Mouse (Mus musculus) thymus, postnatal 4 days (tissue): ENCODE data around the gene Rmnd1.
"Not testable (repeated sequence)": the region's sequence is repeated elsewhere in the genome, so short reads cannot be mapped to it uniquely, and the experiment has no call there.

Source experiments
- DNase-seq: peaks from one replicate; pipeline ENCODE4 v3.0.0; 2021

Rmnd1 gene

DNA sequence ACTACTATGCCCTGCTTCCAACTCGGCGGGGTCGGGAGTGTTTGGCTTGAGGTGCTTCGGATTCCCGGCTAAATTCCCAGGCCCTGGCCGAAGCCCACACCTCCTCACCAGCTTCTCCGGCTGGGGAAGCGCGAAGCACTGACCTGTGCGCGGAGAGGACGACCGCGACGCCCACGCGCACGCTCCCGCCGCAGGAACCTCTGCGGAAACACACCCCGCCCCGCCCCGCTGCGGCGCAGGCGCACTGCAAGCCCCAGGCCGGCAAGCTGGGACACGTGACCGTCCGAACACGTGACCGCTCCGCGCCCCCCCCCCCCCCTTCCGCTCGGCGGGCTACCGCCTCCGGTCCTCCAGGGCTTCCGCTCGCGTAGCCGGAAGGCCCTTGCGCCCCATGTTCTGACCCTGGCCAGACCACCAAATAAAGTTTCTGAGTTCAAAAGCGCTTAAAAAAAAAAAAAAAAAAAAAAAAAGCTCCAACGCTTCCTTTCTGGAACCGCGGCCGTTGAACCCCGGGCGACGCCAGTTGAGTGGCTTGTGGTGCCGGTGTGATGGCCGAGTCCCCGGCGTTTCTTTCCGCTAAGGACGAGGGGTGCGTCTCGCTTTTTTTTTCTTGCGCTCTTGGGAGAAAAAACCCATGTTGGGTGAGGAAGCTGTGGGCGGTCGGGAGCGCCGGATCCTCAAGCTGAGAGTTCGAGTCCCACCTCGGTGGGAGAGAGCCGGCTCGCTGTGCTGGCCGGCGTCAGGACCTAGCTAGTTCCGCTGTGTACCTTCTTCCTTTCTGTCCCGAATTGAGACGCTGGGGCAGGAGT is at the start of gene Rmnd1, which contains the start of gene Armt1:
Gene Rmnd1 (minus strand): TSS at position 266 of the 809 bp plus-strand sequence.
Gene Armt1 (plus strand): TSS at position 345 of the 809 bp plus-strand sequence.
- peak; percentile 97 for DNase-seq

DNA sequence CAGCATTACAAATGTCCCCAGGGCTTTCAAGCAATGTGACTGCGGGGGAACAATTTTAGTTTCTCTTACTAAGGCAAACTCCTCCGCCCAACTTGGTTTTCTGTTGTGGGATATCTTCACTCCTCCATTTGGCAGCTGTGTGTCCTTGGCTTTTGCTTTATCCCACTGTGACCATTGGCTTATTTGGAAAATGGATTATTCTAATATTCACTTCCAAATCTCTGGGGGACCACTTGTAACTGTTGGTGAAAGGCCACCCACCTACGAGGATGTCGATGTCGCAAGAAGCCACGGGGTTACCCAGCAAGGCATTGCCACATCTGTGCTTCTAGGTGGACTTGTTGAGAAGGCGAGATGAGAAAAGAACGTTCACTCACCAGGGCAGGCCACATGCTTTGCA is 49.5 kb upstream of the Rmnd1 start:
- no peak for DNase-seq

DNA sequence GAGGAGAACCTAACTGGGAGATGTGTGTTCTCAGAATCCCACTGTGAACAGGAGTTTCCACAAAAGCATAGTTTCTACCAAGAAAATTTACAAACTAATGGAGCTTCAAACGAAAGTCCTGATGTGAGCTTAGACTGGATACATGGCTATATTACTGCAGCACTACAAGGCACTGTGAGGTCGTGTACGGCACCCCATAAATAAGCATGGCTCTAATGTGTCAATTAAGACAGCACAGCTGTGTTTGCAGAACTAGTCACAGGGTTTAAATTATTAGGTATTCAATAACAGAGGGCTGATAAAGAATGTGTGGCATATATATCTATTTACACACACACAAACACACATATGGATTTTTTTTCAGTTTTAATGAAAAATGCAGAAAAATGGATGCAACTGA is 48.7 kb upstream of the Rmnd1 start:
- DNase-seq, result no peak

DNA sequence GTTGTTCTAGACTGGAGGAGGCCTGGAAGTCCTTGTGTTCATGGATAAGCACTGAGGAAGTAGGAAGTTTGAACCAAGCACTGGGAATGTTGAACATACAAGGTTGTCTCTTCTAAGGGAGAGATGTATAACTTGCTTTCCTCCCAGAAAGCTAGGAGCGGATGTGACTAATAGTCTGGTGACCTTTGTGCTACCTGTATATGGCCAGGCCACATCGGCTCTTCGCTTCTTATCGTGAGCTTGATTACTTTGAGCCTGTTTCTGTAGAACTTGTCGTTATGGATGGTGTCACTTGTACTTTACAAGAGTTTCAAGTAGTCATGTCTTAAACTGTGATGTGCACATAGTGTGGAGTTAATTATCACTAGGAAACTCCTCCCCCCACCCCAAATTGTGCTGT is 44.4 kb upstream of the Rmnd1 start:
- DNase-seq, result no peak

DNA sequence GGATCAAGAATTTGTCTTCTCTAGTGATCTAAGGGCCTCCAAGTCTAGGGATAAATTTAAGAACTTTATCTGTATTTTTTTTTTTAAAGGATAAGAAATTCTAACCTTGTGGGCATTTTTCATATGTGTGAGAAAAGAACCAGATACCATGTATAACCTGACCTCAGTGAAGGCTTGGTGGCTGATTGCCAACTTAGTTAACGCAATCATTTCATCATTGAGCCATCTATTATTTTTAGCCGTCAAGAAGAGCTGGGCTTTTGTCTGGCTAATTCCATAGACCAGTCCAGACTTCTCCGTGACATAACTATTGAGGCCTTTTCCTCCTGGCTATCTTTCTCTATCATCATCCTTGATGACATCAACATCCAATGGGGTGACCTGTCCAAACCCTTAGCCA is 43.2 kb upstream of the Rmnd1 start:
- no peak for DNase-seq

DNA sequence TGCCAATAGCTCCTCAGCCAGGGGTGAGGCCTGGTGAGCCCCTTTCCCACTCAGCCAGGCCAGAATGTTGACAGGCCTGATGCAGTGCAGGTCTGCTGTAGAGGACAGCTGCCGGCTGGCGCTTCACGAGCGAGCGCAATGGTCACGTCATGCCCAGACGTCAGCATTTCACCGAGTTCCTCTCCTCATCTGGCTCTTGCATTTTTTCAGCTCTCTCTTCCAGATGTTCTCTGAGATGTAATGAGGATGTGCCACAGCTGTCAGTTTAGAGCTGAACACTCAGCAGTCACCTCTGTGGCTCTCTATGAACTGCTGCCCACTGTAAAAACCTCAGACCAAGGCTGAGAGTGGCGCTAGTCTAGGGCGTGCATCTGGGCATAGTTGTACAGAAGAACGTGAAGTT is 41.4 kb upstream of the Rmnd1 start:
- no peak for DNase-seq

DNA sequence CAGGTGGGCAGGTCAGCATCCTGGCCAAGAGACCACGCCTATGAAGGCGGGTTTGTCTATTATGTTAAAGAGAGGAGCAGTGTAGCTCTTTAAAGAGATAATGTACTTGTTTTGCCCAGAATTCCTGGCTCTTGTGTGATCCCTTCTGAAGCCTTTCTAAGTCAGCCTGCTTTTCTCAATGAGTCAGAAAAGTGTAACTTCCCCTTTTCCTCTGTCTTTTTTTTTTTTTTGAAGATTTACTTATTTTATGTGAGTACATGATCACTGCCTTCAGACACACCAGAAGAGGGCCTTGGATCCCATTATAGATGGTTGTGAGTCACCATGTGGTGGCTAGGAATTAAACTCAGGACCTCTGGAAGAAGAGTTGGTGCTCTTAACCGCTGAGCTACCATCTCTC is 37.2 kb upstream of the Rmnd1 start:
- no peak for DNase-seq

DNA sequence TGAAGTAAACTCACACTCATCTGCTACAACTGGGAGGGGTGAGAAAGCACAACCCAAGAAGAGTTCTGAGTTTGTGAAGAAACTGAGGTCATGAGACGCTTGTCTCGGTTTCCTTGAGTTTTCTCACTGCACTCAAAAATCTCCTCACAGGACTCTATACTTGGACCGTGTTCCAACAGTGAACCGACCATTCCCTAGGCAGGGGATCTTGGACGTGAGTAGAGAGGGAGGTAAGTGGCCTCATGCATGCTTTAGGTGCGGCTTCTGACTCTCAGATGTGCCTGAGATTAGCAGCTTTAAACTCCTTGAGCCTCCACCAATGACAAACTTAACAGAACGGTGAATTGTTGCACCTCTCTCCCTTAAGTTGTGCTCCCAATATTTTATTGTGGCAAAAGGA is 33.6 kb upstream of the Rmnd1 start:
- no peak for DNase-seq

DNA sequence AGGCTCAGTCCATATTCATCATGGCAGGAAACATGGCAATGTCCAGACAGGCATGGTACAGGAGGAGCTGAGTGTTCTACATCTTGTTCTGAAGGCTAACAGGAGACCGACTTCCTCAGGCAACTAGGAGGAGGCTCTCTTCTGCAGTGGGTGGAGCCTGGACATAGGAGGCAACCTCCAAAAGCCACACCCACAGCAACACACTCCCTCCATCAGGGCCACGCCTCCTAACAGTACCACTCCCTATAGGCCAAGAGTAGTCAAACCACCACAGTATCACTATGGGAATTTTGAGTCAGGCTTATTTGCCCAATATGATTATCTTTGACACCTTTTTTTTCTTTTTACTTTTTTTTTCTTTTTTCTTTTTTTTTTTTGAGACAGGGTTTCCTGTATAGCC is 28.0 kb upstream of the Rmnd1 start:
- DNase-seq, result no peak

DNA sequence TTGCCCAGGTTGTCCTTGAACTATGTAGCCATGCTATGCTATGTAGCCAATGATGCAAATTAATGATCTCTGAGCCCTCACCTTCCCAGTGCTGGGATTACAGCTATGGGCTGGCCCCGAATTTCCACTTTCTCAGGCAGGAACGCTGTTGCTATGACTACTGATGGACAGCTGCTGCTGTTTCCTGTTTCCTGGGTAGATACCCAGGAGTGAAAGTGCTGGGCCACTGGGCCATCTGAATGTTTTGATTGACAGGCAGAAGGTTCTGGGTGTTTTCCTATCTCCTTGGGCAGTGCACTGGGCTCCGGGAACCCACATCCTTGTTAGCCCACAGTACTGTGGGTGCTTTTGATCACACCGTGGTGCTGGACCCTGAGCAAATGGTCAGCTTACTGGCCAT is 24.2 kb upstream of the Rmnd1 start:
- DNase-seq, result no peak

DNA sequence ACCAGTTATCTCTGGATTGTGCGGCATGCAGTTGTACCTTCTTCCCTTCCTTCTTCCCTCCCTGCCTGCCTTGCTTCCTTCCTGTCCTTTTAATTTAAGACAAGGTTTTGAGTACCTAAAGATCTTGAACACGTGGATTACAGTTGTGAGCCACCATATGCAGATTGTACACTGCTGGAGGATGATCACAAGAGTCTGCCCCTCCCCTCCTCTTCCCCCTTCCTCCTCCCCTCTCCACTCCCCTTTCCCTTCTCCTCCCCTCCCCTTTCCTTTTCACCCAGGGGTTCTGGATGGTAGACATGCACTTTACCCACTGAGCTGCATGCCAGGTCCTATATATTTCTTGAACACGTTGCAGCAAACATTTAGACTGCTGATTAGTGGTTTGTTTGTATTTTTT is 3.2 kb upstream of the Rmnd1 start:
- no peak for DNase-seq

DNA sequence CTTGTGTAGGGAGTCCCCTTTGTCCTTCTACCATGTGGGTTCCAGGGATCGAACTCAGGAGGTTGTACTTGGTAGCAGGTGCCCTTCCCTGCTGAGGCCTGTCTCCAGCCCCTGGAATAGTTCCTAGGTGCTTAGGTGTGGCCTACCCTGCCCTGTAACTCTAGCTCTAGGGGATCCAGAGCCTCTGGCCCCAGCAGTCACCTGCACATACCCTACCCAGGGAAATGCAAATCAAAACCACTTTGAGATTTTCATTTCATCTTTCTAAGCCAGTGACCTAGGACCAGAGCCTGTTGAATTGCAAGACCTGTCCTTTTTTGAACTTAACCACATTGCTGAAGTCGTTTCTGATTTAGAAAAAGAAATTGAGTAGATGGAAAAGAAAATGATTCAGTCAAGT is 1.7 kb upstream of the Rmnd1 start:
- DNase-seq, result not testable (repeated sequence)

DNA sequence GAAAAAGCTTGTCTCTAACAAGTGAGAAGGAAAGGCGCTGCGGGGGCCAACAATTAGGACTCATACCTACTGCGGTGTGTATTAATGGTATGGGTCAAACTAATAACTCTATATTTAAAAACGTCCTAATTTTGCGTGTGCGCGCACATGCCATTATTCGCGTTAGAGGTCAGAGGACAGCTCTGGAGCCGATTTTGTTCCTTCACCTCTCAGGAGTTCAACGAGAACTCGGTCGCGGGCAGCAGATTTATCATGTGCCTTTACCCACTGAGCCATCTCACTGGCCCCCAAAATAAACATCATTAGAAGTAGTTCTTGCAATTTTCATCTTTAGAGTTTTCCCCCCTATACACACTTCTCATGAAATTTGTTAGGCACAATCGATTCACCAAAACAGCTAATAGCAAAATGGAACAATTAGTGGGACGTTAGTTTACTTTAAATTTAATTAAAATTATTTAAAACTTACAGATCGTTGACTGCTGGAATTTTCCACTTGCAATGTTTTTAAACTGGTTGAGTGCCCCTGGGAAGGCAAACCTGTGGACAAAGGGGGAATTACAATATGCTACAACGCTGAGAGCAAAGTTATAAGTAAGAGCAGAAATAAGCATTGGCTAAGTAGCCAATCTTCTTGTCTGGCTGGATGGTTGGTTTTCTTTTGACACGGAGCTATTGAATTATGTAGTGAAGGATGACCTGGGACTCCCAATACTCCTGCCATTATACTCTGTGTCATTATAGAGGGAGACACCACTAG is 988 bp upstream of the Rmnd1 start:
- DNase-seq, result no peak

DNA sequence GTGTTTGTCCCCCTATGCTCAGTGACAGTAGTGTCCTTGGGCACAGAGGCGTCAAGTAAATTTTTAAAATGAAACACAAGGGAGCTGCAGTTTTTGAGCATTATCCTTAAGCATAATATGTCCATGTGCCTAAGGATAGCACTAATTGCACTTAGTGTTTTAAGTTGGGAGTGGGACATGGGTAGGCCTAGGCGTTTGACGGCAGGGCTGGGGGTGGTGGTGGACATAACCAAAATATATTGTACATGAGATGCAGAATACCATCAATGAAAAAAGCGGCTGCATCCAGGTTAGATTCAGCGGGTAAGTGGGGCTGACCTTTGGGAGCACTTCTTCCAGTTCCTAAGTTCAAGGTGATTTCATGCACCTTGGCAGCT is 454 bp downstream of the Rmnd1 start:
- DNase-seq, result no peak

DNA sequence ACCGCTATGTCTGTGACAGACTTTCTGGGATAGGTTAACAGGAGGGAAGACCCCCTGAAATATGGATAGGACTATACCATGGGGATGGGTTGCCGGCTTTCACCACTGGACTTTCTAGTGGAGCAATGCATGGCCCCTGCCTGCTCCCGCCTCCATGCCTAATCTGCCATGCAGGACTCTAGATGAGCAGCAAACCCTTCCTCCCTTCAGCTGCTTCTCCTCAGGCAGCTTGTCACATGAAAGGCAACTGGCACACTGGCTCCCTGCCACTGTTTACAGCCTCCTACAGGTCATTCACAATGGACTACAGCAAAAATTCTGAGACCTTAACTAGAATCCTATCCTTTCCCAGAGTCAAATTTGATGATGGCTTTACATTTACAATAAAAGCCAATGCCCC is 1.4 kb downstream of the Rmnd1 start:
- DNase-seq, result no peak

DNA sequence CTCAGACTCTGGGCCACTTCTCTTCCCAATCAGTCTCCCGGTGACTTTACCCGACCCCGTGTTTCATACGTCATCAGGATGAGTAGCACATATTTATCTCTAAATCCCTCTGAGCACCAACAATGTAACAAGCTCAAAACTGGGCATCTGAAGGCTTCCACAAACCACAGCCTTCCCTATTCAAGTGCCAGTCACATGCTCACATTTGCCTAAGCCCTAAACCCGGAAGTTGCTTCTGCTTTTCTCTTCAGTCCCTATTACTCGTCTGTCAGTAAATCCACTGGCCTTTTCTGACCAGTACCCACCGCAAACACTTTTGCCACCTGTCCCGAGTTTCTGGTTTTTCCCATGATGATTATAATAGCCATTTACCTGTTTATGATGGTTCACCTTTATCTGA is 1.8 kb downstream of the Rmnd1 start:
- no peak for DNase-seq

DNA sequence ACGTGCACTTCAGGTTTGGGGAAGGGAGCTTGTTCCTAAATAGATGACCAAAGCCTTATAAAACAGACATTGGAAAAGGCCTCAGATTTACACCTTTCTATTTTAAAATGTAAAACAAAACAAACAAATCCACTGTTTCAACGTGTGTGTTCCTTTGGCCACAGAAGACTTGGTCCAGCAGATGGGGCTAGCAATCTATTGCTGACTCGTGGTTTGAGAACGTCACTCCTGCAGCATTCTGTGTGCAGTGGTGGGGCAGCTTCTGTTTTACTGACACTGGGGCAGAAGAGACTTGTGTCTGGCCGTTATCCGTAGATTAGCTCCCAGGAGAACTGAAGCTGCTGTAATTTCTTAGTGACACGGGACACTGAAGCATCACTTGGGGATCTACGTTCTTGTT is 6.9 kb downstream of the Rmnd1 start:
- DNase-seq, result no peak

DNA sequence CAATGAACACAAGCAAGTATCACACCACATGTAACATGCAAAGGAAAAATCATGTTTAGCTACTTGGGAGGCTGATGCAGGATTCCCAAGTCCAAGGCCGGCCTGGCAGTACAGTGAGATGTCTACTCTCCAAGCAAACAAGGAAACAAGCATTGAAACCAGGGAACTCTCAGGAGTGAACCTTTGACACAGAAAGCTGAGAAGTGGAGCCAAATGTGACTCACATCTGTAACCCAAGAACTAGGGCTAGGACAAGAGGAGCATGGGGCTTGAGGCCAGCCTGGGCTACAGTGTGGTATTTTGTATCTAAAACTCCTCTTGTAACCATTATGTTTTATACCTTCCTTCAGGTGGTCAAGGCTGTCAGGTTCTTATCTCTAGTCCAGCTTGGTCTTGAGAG is 25.0 kb downstream of the Rmnd1 start:
- no peak for DNase-seq

DNA sequence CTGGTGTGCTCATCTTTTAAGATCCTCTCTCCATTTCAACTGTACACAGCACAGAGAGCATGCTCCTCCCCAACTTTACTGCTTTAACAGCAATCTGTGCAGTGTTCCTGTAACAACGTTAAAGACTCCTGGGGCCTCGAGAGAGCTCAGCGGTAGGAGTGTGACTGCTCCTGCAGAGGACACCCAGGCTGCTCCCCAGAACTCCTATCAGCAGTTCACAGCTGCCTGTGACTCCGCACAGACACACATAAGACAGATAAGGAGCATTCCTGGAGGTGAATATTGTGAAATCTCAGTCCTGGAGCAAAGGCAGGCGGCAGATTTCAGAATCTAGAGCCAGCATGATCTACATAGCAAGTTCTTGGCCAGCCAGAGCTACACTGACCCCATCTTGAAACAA is 26.7 kb downstream of the Rmnd1 start:
- no peak for DNase-seq

DNA sequence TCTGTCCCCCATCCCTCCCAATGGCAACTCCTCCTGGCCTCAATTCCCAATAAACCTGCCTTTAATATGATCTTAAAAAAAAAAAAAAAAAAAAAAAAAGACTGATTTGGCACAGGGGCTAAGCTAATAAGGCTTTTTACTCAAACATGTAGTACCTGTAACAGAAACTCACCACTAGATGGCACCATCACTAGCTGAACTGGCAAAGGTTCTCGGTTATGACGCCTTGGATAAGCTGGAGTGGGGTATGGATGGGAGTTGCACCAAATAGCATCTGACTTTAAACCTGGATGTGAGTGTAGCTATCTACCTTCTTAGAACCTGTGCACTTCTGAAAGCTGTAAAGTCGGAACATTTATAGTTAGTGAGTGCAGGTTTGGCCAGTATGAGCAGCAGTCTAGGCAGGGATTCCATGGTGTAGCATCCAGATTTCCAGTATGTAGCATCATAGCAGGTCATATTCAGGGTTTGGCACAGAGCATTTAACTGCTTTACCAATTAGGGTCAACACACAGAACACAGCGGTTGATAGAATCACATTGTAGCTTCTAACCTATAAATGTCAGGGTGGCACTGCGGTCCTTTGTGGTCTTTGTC is 27.2 kb downstream of the Rmnd1 start:
- DNase-seq, result peak; percentile 44

DNA sequence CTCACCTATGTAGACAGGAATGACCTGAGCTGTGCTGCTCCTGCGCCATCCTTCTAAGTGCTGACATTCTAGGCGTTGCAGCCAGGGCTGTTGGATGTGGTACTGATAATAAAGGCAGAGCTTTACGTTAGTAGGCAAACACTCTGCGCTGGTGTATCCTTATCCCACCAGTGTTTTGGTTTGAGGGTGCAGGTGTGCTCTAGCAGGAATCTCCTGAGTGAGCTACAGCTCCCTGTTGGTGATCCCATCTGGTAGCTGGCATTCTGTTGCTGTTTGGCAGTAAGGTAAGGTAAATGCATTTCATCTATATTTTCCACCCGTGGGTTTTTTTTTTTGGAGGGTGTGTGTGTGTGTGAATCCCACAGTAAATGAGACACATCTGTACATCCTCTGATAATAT is 34.1 kb downstream of the Rmnd1 start:
- DNase-seq, result no peak

DNA sequence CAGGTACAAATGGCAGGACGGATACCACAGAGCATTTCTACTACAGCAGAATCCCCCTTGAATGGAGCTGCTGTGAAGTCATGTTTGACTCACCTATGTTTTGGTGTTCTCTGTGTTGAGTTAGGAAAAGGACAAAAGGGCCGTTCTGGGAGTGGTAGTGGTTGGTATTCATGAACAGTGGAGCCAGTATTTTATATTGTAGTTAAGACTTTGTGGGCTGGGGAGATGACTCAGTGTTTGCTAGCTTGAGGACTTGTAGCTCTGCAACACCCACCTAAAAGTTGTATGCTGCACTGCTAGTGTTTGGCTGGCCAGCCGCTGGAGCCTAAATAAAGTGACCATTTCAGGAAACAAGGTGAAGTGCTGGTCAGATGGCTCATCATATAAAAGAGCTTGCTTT is 36.9 kb downstream of the Rmnd1 start:
- DNase-seq, result no peak

DNA sequence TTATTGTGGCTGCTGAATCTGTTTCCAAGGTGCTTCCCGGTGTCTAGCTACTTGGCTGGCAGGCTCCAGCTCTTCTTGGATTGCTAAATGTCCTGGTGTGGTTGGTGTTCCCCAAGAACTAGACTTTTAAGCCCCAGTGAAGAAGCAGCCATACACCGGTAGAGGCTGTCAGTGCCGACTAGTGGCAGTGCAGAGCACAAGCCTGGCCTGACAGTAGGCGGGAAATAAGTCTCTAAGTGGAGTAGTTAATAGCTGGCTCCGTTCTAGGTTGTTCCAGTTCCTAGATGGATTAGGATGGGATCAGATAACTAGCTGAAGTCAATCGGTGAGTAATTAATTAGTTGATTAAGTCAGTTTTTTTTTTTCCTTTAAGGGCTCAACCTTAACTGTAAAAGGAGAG is 40.3 kb downstream of the Rmnd1 start:
- DNase-seq, result peak; percentile 50

DNA sequence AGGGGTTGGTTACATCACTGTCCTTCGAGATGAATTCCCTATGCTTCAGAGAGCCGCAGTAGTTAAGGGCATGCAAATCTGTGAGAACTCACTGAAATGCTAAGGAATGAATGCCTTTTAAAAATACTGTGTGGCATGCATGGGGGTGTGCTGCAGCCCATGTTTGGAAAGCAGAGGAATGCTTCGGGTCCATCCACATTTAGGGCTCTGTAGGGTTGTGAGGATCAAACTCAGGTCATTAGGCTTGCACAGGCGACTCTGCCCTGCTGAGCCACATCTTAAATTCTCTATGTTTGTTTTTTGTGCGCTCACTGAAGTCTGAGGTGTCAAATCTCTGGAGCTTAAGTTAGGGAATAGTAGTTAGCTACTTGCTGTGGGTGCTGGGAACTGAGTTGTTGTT is 41.1 kb downstream of the Rmnd1 start:
- no peak for DNase-seq
